Mouse (Mus musculus) CD4-positive, CD25-positive, alpha-beta regulatory T cell, adult 2 months (primary cell): ENCODE data around the gene Hebp1.

Experiments used
- DNase-seq: peaks from one replicate; pipeline ENCODE4 v3.0.0-alpha.2; 2012; ENCODE audit warnings: low read depth, low spot score

Hebp1 gene

DNA sequence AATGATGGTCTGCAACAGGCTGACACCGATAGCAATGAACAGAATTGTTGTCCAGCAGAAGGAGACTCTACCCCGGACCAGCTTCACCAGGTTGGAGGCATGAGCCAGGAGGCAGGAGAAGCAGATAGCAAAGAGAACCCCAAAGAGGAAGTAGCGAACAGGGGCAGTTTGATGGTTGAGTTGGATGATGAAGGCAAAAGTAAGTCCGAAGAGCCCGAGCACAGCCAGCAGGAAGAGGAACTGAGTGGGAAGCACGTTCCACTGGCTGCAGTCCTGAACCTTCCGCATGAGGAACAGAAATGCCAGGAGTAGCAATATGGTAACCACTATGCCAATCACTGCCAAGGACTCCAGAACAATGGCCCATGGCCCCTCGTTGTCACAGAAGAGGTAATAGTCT lies 81.3 kb downstream of the Hebp1 start:
- no peak for DNase-seq

DNA sequence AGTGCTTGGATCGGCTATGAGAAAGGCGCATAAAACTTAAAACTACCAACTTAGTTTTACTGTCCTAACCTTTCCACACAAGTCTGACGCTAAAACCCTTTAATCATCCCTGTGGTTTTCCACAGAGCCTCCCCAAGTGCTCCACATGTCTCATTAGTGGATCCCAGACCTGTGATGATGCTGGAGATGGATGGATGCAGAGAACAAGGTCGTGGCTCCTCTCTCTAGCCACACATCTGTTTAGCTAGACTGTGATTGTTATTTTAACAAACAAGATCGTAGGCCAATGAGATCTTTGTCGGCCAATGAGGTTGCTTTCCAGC lies 84.7 kb downstream of the Hebp1 start:
- no peak for DNase-seq

DNA sequence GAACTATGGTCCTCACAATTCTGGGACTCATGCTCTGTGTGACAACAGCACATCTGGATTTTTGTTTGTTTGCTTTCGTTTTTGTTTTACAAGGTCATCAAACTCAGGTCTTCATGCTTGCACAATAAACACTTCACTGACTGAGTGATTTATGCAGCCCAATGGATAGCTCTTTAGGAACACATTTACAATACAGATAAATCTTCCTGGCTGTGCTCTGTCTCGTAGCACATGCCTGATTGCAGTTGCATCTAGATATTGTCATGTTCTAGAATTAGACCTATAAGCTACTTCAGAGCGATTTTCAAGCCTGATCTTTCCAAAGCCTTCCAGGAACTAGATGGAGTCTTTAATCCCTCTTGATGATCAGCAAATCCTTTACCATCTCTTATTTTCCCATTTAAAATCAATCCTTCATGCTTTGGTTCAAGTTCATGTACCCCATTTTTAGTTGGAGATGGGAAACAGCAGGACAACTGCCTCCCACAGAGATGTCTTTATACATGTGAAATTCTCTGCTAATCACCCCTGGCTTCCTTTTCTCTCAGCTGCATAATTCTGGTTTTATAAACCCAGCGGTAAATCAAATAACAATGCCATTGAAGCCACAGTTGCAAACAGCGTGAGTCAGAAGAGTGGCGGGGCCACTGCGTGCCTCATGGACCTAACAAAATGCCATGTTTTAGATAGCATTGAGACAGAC lies 85.3 kb downstream of the Hebp1 start:
- DNase-seq: no peak

DNA sequence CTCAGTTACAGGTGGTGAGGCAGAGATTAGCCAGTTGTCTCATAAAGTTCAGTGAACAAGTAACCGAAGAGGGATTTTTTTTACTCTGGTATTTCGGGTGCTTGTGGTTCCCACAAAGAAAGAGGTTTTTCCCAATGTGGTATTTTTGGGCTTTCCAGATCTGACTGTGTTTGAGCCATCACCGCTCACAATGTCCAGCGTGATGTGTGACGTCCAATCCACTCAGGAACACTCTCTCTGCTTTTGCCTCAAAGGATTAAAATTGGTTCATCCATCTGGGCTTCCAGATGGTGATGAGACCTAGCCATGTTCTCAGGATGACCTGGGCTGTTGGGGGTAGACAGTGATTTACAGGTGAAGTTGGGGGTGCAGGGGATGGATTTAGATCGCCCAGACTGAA lies 90.8 kb downstream of the Hebp1 start:
- DNase-seq: no peak

DNA sequence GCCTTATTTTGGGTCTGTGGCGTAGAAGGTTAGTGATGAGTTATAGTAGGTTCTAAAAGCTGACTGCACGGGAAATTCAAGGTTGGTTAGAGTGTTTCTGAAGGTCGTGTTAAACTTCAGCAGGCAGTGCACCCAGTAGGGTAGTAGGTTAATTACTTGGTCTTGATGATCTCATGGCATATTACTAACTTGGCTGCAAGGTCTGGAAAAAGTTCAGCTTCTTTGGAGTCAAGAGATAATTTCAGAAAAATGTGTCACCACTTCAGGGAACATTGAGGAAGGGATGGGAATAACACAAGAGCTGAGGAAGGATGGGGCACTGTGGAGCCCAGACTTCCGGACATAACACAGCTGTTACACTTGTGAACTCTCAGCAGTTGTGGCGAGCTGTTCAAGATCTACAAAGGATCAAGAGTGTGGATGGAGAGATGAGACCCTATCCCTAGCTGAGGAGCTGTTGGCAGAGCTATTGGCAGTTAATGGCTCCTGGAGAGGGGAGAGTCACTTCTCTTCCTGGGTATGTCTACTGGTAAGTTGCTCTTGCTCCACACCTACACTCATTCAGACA lies 95.0 kb downstream of the Hebp1 start:
- no peak for DNase-seq

DNA sequence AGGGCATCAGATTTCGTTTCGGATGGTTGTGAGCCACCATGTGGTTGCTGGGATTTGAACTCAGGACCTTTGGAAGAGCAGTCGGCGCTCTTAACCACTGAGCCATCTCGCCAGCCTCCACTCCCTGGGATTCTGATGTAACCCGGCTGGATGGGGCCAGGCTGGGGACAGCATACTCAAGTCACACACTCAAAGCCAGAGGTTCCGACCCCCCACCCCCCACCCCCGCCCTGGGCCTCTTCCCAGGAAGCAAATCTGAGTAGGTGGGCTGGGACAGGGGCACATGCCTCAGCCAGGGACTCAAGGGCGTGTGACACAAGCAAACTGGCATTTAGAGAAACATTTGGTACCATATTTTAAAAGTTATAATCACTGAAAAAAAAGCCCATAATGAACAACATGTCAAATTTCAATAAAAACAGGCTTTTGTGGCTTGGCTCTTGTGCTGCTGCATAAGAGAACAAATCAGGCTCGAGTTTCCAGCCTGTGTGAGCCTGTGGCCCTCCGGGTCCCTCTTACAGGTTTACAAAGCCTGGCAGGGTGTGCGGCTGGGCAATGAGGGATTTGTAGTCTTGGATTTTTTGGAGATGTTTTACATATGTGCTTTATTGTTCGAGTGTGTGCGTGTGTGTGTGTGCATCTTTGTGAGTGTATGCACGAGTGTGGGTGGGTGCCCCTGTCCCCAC lies 96.9 kb downstream of the Hebp1 start:
- DNase-seq: no peak

DNA sequence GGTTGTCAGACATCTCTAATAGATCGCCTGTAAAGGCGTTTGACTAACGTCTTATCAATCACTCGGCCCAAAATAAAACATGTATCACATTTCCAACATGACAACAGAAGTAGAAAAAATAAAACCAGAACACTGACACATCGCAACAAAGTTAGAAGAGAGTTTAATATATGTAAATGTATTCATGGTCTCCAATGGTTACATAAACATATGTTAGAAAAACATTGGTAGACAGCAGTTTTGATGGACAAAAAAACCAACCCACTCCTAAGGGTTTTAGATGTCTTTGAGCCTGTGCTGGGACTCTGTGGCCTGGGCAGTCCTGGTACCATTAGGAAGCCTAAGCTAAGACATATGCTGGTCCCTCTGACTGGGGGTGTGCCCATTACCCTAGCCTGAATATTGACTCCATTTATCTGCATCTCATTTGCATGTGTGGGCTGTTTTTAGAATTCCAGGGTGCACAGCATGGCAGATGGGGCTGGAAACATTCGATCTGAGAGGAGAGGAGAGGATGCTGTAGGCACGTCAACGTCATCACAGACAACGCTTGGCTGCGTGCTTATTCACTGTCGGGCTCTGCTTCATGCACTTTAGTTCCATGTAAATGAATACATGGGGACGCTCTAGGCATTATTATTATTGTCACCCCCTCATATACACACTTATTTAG lies 104.9 kb downstream of the Hebp1 start:
- no peak for DNase-seq

DNA sequence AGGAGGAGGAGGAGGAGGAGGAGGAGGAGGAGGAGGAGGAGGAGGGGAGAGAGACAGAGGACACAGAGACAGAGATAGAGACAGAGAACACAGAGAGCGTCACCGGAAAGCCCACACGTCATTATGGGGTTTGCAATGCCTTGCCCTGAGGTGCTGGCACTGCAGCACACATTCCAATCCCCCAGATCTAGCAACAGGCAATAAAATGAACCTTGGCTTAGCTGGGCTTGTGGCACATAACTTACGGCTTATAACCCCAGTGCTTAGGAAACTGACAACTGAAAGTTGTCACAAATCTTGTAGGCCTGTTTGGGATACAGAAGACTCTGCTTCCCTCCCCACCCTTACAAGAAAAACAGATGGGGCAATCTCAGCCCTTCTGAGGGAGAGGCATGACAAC lies 107.2 kb downstream of the Hebp1 start:
- DNase-seq: no peak

DNA sequence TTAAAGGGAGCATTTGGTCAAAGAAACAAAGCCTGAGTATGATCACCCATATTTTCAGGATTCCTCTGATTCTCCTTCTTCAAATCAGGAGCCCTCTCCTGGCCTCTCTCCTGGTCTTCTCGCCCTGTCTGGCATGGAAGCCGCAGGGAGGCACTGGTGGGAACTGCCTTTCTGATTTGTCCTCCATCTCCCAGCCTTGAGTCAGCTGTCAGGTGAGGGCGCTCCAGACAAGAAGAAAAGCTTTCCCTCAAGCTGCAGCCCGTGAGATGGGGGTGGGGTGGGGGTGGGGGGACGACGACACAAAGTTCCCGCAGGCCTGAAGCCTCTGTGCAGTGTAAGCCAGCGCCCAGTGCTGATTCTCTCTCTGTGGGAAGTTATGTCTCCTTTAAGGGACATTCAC lies 108.0 kb downstream of the Hebp1 start:
- DNase-seq: no peak

DNA sequence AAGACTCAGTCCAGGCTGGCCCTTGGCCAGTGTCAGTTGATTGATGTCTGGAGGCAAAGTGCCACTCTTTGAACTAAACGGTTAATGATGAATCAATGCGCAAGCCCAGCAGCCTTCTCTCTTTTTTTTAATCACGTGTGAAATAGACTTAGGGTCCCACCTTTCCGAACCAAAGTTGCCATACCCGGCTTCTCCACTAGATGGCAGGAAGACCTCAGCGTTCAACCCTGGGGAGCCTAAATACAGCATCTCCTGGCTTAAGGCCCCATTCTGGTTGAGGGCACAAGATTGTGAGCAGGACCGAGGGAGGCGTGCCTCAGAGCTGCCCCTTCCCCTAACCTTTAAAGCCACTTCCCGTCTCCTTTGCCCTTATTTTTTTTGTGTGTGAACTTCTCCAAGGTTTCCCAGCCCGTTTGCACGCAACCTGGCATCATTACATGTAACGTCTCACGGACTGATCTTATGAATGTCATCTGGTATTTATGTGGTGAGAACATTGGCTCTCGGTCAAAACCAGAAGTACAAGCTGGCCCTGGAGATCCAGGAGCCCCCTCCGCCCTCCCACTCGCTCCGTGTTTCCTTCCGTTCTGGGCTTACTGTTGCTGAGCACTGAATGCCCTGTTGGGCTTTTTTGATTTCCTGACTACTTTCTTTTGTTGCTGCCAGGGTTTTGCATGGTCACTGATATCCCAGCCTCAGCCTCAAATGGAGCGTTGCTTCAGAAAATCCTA lies 109.9 kb downstream of the Hebp1 start:
- peak; percentile 78 for DNase-seq
